Mouse (Mus musculus) myocyte (in vitro differentiated cells): ENCODE data around the gene Dnajc27. TPM values are rescaled to one million over a fixed set of nuclear protein-coding genes. Genes with fewer than 3 reads are reported as not detected.

Source experiments
- H3K27me3 ChIP-seq: one replicate; pipeline ENCODE4 v1.6.1; 2011; ENCODE audit not compliant: control insufficient read depth, insufficient read depth, insufficient read length
- H3K36me3 ChIP-seq: one replicate; pipeline ENCODE4 v1.6.1; 2011; ENCODE audit not compliant: control insufficient read depth, insufficient read depth
- H3K4me2 ChIP-seq: one replicate; pipeline ENCODE4 v1.6.1; 2011; ENCODE audit warnings: low read depth, control low read depth
- H3K4me3 ChIP-seq: one replicate; pipeline ENCODE4 v1.5.1; 2011; ENCODE audit warnings: mild to moderate bottlenecking, control low read depth, moderate library complexity
- H3K79me2 ChIP-seq: one replicate; pipeline ENCODE4 v1.6.1; 2011; ENCODE audit not compliant: control insufficient read depth, insufficient read depth
- H3ac ChIP-seq: one replicate; pipeline ENCODE4 v1.6.1; 2011; ENCODE audit not compliant: control insufficient read depth, insufficient read length
- CEBPB ChIP-seq: IDR thresholded peaks from 2 replicates; pipeline ENCODE4 v1.6.1; 2011; ENCODE audit warnings: mild to moderate bottlenecking, moderate library complexity; ENCODE audit not compliant: poor library complexity, insufficient read depth, severe bottlenecking
- E2F4 ChIP-seq: IDR thresholded peaks from one replicate; pipeline ENCODE4 v1.6.1; 2011; ENCODE audit warnings: mild to moderate bottlenecking, control low read depth, moderate library complexity; ENCODE audit not compliant: insufficient read depth
- MAX ChIP-seq: IDR thresholded peaks from one replicate; pipeline ENCODE4 v1.6.1; 2011; ENCODE audit warnings: low read depth, mild to moderate bottlenecking, control low read depth
- MYOD1 ChIP-seq, 3 experiments: IDR thresholded peaks; one replicate each; pipeline ENCODE4 v1.6.1; 2011; ENCODE audit warnings: control low read depth in 2 of 3, low read depth in 2 of 3, mild to moderate bottlenecking in 2 of 3, moderate library complexity in 1 of 3; ENCODE audit not compliant: insufficient read length in 2 of 3, control insufficient read depth in 1 of 3
- MYOG ChIP-seq, 3 experiments: IDR thresholded peaks; one replicate each; pipeline ENCODE4 v1.6.1; 2011; ENCODE audit warnings: control low read depth in 2 of 3, low read depth in 2 of 3, mild to moderate bottlenecking in 2 of 3; ENCODE audit not compliant: insufficient read length in 2 of 3, control insufficient read depth in 1 of 3, insufficient read depth in 1 of 3
- POLR2A ChIP-seq: IDR thresholded peaks from one replicate; pipeline ENCODE4 v1.6.1; 2011; ENCODE audit warnings: low read depth, mild to moderate bottlenecking, control low read depth, moderate library complexity; ENCODE audit not compliant: insufficient read length
- POLR2AphosphoS2 ChIP-seq: IDR thresholded peaks from one replicate; pipeline ENCODE4 v1.6.1; 2011; ENCODE audit warnings: low read depth, control low read depth; ENCODE audit not compliant: insufficient read length
- REST ChIP-seq: IDR thresholded peaks from one replicate; pipeline ENCODE4 v1.6.1; 2011; ENCODE audit warnings: mild to moderate bottlenecking, control low read depth, moderate library complexity; ENCODE audit not compliant: insufficient read depth, insufficient read length
- SRF ChIP-seq: IDR thresholded peaks from one replicate; pipeline ENCODE4 v1.6.1; 2011; ENCODE audit warnings: low read depth; ENCODE audit not compliant: control insufficient read depth, insufficient read length
- TCF12 ChIP-seq: IDR thresholded peaks from one replicate; pipeline ENCODE4 v1.6.1; 2011; ENCODE audit warnings: mild to moderate bottlenecking, control low read depth; ENCODE audit not compliant: poor library complexity, insufficient read depth, severe bottlenecking
- TCF3 ChIP-seq: IDR thresholded peaks from one replicate; pipeline ENCODE4 v1.6.1; 2011; ENCODE audit warnings: low read depth, control low read depth; ENCODE audit not compliant: insufficient read length
- USF1 ChIP-seq: IDR thresholded peaks from one replicate; pipeline ENCODE4 v1.6.1; 2011; ENCODE audit warnings: low read depth, mild to moderate bottlenecking, control low read depth, moderate library complexity
- polyA plus RNA-seq: library from polyadenylated mRNA; unstranded; fragments of >200 nt; fragmentation: generic; extraction: Trizol; gene quantifications from one replicate; pipeline ENCODE4 v1.2.1, GENCODE M21; 2012; ENCODE audit warnings: missing spikeins

The Dnajc27 gene
- polyA plus RNA-seq, 1 experiment: 4.8 TPM

DNA sequence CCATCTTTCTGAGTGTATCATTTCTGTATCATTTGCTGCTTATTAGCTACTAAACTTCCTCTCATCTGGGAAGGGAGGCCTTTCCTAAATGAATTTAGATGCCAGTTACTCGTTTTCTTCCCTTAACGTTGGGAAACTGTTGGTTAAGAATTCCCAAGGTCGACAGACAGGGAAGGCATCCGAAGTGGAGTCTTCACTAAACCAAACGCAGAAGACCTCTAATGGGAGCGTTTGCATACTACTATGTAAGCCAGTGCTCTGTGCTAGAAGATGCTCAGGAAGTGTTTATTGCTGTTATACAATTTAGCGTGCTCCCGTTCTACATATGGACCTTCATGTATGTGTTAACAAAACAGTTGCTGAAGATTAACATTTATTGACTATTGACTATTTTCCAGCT is 1.1 kb downstream of the Dnajc27 start:
- Histone ChIP-seq H3K36me3 (peaks cover under 1% of the 10 kb centered on the region), H3K27me3 (no peaks in the 10 kb centered on the region), H3K4me2 (peak overlapping the region; percentile 70), H3ac (peak overlapping the region; percentile 49), H3K79me2 (peaks cover 7% of the 10 kb centered on the region), H3K4me3 (peak overlapping the region; percentile 43)
- no peak for TF ChIP-seq CEBPB
- no peak for TF ChIP-seq TCF12
- no peak for TF ChIP-seq REST
- no peak for TF ChIP-seq E2F4

DNA sequence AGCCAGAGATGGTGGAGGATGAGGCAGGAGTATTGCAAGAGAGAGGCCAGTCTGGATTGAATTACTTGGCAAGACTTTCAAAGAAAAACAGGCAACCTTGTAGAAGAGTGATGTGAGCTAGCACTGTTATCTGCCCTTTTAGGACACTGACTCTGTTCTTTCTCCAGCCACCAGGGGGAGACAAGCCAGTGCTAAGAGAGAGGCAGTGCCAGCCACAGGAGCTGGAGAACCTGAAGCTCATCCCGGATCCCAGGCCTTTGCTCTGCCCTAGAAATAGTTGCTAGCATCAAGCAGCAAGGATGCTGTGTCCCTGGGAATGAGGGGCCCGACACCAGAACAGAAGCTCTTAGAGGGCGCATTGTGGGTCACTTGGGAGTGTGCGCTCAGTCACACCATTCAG is 25.0 kb downstream of the Dnajc27 start:
- Histone ChIP-seq H3K4me3 (no peak overlapping the region), H3ac (no peak overlapping the region), H3K79me2 (no peaks in the 10 kb centered on the region), H3K36me3 (peaks cover 9% of the 10 kb centered on the region), H3K27me3 (no peaks in the 10 kb centered on the region), H3K4me2 (no peak overlapping the region)
- TF ChIP-seq SRF (no peak), REST (no peak), TCF12 (no peak), POLR2A (no peak), POLR2AphosphoS2 (no peak), E2F4 (no peak), MYOG (IDR thresholded peaks at IDR 0.05; ENCODE audit: control insufficient read depth in 1 of 3, insufficient read depth in 1 of 3, insufficient read length in 2 of 3, low read depth in 2 of 3) (no peak), USF1 (no peak), CEBPB (no peak), MAX (no peak), TCF3 (no peak), MYOD1 (IDR thresholded peaks at IDR 0.05; ENCODE audit: control insufficient read depth in 1 of 3, insufficient read length in 2 of 3, low read depth in 2 of 3) (no peak)

DNA sequence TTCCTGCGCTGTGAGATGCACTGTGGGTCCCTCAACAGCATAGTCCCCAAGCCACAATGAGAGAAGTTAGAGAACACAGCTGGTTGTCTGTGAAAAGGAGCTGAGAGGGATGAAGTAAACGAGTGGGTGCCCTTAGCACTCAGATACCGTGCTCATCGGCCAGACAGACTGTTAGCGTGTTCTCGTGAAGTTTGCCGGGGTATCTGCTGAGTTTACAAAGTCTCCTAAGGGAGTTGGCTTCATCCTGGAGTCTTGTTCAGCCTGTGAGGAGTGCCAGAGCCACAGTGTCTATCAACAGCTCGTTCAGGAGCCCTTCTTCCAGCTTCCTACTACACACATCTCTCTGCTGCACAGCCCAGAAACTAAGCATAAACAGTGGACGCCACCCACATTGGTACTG is 33.7 kb downstream of the Dnajc27 start:
- no peak for TF ChIP-seq E2F4
- TF ChIP-seq TCF3: no peak
- TF ChIP-seq MYOG (IDR thresholded peaks at IDR 0.05; ENCODE audit: control insufficient read depth in 1 of 3, insufficient read depth in 1 of 3, insufficient read length in 2 of 3, low read depth in 2 of 3): no peak
- no peak overlapping the region for H3ac ChIP-seq

DNA sequence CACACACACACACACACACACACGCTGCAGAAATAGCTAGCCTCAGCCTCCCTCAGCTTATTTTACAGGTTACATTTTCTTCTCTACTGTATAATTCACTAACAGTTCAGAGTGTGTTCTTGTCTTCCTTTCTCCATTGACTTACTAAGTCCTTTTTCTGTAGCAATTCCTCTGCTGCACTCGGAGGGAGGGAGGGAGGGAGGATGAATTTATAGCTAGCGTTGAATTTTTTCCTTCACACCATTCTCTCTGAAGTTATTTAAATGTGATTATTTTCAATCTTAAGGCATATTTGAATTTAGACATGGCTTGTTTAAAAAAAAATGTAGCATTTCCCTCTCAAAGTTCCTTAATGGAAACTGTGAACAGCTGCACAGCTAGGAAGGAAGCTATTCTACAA is 34.8 kb downstream of the Dnajc27 start:
- no peaks in the 10 kb centered on the region for H3K36me3 ChIP-seq
- H3K4me3 ChIP-seq: no peak overlapping the region
- H3ac ChIP-seq: no peak overlapping the region
- no peaks in the 10 kb centered on the region for H3K27me3 ChIP-seq
- no peak for TF ChIP-seq POLR2A
- no peak for TF ChIP-seq MAX
- no peak for TF ChIP-seq MYOG (IDR thresholded peaks at IDR 0.05; ENCODE audit: control insufficient read depth in 1 of 3, insufficient read depth in 1 of 3, insufficient read length in 2 of 3, low read depth in 2 of 3)
- TF ChIP-seq MYOD1 (IDR thresholded peaks at IDR 0.05; ENCODE audit: control insufficient read depth in 1 of 3, insufficient read length in 2 of 3, low read depth in 2 of 3): no peak
- no peak for TF ChIP-seq REST
- TF ChIP-seq E2F4: no peak
- TF ChIP-seq USF1: no peak
- no peak for TF ChIP-seq POLR2AphosphoS2
- H3K4me2 ChIP-seq: no peak overlapping the region
- H3K79me2 ChIP-seq: no peaks in the 10 kb centered on the region

More for the DNA sequence above, 33.7 kb downstream of the Dnajc27 start:
- Histone ChIP-seq H3K27me3 (no peaks in the 10 kb centered on the region), H3K4me3 (no peak overlapping the region), H3K79me2 (no peaks in the 10 kb centered on the region), H3K36me3 (no peaks in the 10 kb centered on the region), H3K4me2 (no peak overlapping the region)

DNA sequence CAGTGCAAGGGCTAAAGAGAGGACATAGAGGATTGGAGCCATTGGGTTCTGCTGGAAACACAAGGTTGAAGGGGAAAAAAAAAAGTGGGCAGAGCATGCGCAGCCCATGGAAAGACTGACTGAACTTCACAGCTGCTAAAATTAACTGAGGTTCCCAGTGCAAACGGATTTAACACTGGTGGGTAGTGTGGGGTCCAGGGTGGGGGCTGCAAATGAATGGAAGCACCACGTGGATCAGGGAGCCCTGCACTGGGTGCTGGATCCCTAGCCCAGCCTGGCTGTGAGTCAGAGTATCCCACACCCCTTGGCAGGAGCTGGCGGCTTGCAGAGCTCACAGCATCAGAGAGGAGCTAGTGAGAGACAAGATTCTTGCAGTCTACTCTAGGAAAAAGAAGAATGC is 35.2 kb downstream of the Dnajc27 start:
- Histone ChIP-seq H3K4me3 (no peak overlapping the region), H3K4me2 (no peak overlapping the region), H3K79me2 (no peaks in the 10 kb centered on the region), H3ac (no peak overlapping the region), H3K27me3 (no peaks in the 10 kb centered on the region), H3K36me3 (no peaks in the 10 kb centered on the region)
- TF ChIP-seq MAX: no peak
- TF ChIP-seq MYOG (IDR thresholded peaks at IDR 0.05; ENCODE audit: control insufficient read depth in 1 of 3, insufficient read depth in 1 of 3, insufficient read length in 2 of 3, low read depth in 2 of 3): no peak
- no peak for TF ChIP-seq CEBPB
- TF ChIP-seq TCF3: no peak
- TF ChIP-seq SRF: no peak
- TF ChIP-seq POLR2A: no peak
- no peak for TF ChIP-seq REST

DNA sequence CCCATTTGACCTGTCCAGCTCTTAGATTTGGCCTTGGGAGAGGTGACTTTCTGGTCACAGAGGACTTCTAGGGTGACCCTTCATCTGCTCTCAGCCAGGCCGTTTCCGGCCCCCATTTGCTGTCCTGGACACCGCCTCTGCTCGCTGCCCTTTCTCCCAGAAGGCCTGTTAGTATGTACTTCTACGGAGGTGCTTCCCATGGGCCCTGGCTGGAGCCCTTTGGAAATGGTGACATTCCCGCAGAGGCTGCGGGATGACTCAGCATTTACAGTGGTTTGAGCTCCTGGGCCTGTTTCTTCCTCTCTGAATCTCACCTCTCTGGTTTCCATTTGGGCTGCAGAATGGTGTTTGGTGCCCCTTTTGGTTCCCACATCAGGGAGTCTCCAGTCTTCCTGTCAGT is 45.0 kb downstream of the Dnajc27 start:
- Histone ChIP-seq H3K36me3 (no peaks in the 10 kb centered on the region), H3K4me2 (no peak overlapping the region), H3K27me3 (no peaks in the 10 kb centered on the region), H3K4me3 (no peak overlapping the region), H3K79me2 (no peaks in the 10 kb centered on the region), H3ac (no peak overlapping the region)
- TF ChIP-seq MYOD1 (IDR thresholded peaks at IDR 0.05; ENCODE audit: control insufficient read depth in 1 of 3, insufficient read length in 2 of 3, low read depth in 2 of 3): no peak
